Mouse (Mus musculus) MEL (cell line): ENCODE measurements around the gene Golph3l. TPM values are rescaled to one million over a fixed set of nuclear protein-coding genes. Genes with fewer than 3 reads are reported as not detected.

Experiments
- DNase-seq: peaks from one replicate; pipeline ENCODE4 v3.0.0; 2011; ENCODE audit warnings: low read depth, low spot score
- H3K27ac ChIP-seq: 2 replicates; pipeline ENCODE4 v1.5.1; 2012; ENCODE audit warnings: low read depth, mild to moderate bottlenecking, control low read depth, low read length, moderate library complexity; ENCODE audit not compliant: control insufficient read depth
- H3K27me3 ChIP-seq, 2 experiments: fragments of 150-350 bp in 1 of 2; sonication (generic) in 1 of 2; 2 replicates each; pipeline ENCODE4 v1.6.1; 2012; ENCODE audit warnings: low read length in 2 of 2, mild to moderate bottlenecking in 2 of 2, improper control_type of control experiment in 1 of 2, moderate library complexity in 1 of 2; ENCODE audit not compliant: insufficient read depth in 2 of 2, control insufficient read depth in 1 of 2
- H3K36me3 ChIP-seq, 2 experiments: 2 replicates each; pipeline ENCODE4 v1.6.1; 2012 to 2014; ENCODE audit warnings: low read length in 2 of 2, improper control_type of control experiment in 1 of 2, inconsistent platforms in 1 of 2, mild to moderate bottlenecking in 1 of 2; ENCODE audit not compliant: insufficient read depth in 2 of 2, control insufficient read depth in 1 of 2
- H3K4me1 ChIP-seq, 2 experiments: fragments of 150-350 bp in 1 of 2; sonication (generic) in 1 of 2; 2 replicates each; pipeline ENCODE4 v1.6.1; 2012; ENCODE audit warnings: low read length in 2 of 2, improper control_type of control experiment in 1 of 2, mild to moderate bottlenecking in 1 of 2; ENCODE audit not compliant: insufficient read depth in 2 of 2, control insufficient read depth in 1 of 2
- H3K4me3 ChIP-seq, 2 experiments: fragments of 150-350 bp in 1 of 2; sonication (generic) in 1 of 2; 2 replicates each; pipeline ENCODE4 v1.5.1; 2012; ENCODE audit warnings: low read depth in 2 of 2, low read length in 2 of 2, mild to moderate bottlenecking in 2 of 2, moderate library complexity in 2 of 2, control low read depth in 1 of 2, improper control_type of control experiment in 1 of 2; ENCODE audit not compliant: control insufficient read depth in 1 of 2, insufficient read depth in 1 of 2
- H3K79me2 ChIP-seq: 2 replicates; pipeline ENCODE4 v1.6.1; 2012; ENCODE audit warnings: mild to moderate bottlenecking, low read length, moderate library complexity; ENCODE audit not compliant: control insufficient read depth, poor library complexity, insufficient read depth
- H3K9ac ChIP-seq: 2 replicates; pipeline ENCODE4 v1.6.1; 2012; ENCODE audit warnings: low read depth, mild to moderate bottlenecking, control low read depth, low read length, moderate library complexity; ENCODE audit not compliant: control insufficient read depth, poor library complexity, severe bottlenecking
- H3K9me3 ChIP-seq: fragments of 150-350 bp; sonication (generic); replicated peaks from 2 replicates; pipeline ENCODE4 v1.6.1; 2012; ENCODE audit warnings: mild to moderate bottlenecking, low read length, improper control_type of control experiment, moderate library complexity; ENCODE audit not compliant: insufficient read depth
- BHLHE40 ChIP-seq: IDR thresholded peaks from 2 replicates; pipeline ENCODE4 v1.6.1; 2012; ENCODE audit warnings: low read depth, mild to moderate bottlenecking, inconsistent platforms, low read length, improper control_type of control experiment, borderline replicate concordance
- CTCF ChIP-seq, 3 experiments: IDR thresholded peaks in 2 of 3; conservative IDR thresholded peaks in 1 of 3; 2 replicates each; pipeline ENCODE4 v1.5.1; 2011 to 2012; ENCODE audit warnings: low read length in 3 of 3, low read depth in 2 of 3, mild to moderate bottlenecking in 2 of 3, improper control_type of control experiment in 1 of 3, inconsistent platforms in 1 of 3, mixed read lengths in 1 of 3, moderate library complexity in 1 of 3; ENCODE audit not compliant: control insufficient read depth in 1 of 3, insufficient read depth in 1 of 3, poor library complexity in 1 of 3, severe bottlenecking in 1 of 3
- GABPA ChIP-seq: IDR thresholded peaks from 2 replicates; pipeline ENCODE4 v1.6.1; 2012; ENCODE audit warnings: low read depth, mild to moderate bottlenecking, inconsistent platforms, low read length, improper control_type of control experiment, moderate library complexity
- KAT2A ChIP-seq: conservative IDR thresholded peaks from 2 replicates; pipeline ENCODE4 v1.6.1; 2012; ENCODE audit warnings: low read depth, low read length, improper control_type of control experiment, inconsistent platforms
- MAZ ChIP-seq: IDR thresholded peaks from 2 replicates; pipeline ENCODE4 v1.6.1; 2012; ENCODE audit warnings: low read depth, mild to moderate bottlenecking, inconsistent platforms, low read length, improper control_type of control experiment
- MYB ChIP-seq: IDR thresholded peaks from 2 replicates; pipeline ENCODE4 v1.6.1; 2011; ENCODE audit warnings: mild to moderate bottlenecking, low read depth, low read length, improper control_type of control experiment
- POLR2AphosphoS2 ChIP-seq: IDR thresholded peaks from 2 replicates; pipeline ENCODE4 v1.6.1; 2011; ENCODE audit warnings: low read length, improper control_type of control experiment
- POLR2AphosphoS5 ChIP-seq: IDR thresholded peaks from 2 replicates; pipeline ENCODE4 v1.6.1; 2012; ENCODE audit warnings: low read depth, borderline replicate concordance, mild to moderate bottlenecking, inconsistent platforms, low read length, moderate library complexity, mixed read lengths
- RCOR1 ChIP-seq: IDR thresholded peaks from 2 replicates; pipeline ENCODE4 v1.6.1; 2012; ENCODE audit warnings: low read depth, mild to moderate bottlenecking, inconsistent platforms, low read length, improper control_type of control experiment
- SIN3A ChIP-seq: IDR thresholded peaks from 2 replicates; pipeline ENCODE4 v1.6.1; 2012; ENCODE audit warnings: low read length, improper control_type of control experiment, inconsistent platforms
- TCF12 ChIP-seq: IDR thresholded peaks from 2 replicates; pipeline ENCODE4 v1.6.1; 2014; ENCODE audit warnings: low read depth, mild to moderate bottlenecking, inconsistent platforms, low read length, improper control_type of control experiment, moderate library complexity
- UBTF ChIP-seq: IDR thresholded peaks from 2 replicates; pipeline ENCODE4 v1.6.1; 2012; ENCODE audit warnings: low read depth, mild to moderate bottlenecking, inconsistent platforms, low read length, improper control_type of control experiment, moderate library complexity, borderline replicate concordance; ENCODE audit not compliant: insufficient read depth
- USF1 ChIP-seq: IDR thresholded peaks from 2 replicates; pipeline ENCODE4 v1.6.1; 2014; ENCODE audit warnings: low read depth, mild to moderate bottlenecking, inconsistent platforms, low read length, improper control_type of control experiment, moderate library complexity
- ZC3H11A ChIP-seq: IDR thresholded peaks from 2 replicates; pipeline ENCODE4 v1.6.1; 2012; ENCODE audit warnings: low read depth, mild to moderate bottlenecking, inconsistent platforms, low read length, improper control_type of control experiment
- ZKSCAN1 ChIP-seq: IDR thresholded peaks from 2 replicates; pipeline ENCODE4 v1.6.1; 2012; ENCODE audit warnings: low read depth, mild to moderate bottlenecking, inconsistent platforms, low read length, improper control_type of control experiment, moderate library complexity
- ZMIZ1 ChIP-seq: IDR thresholded peaks from 2 replicates; pipeline ENCODE4 v1.6.1; 2012; ENCODE audit warnings: low read depth, mild to moderate bottlenecking, inconsistent platforms, low read length, improper control_type of control experiment, moderate library complexity
- polyA plus RNA-seq, 2 experiments: library from polyadenylated mRNA; stranded (reverse) in 1 of 2; unstranded in 1 of 2; fragments of >175 nt in 1 of 2; fragments of >200 nt in 1 of 2; gene quantifications; 2 replicates each; pipeline versions ENCODE4 v1.2.1 to v1.2.4; 2012; ENCODE audit warnings: low replicate concordance in 2 of 2, low read depth in 1 of 2; ENCODE audit not compliant: insufficient read length in 2 of 2, insufficient read depth in 1 of 2, missing spikeins in 1 of 2
- total RNA-seq: library from RNA; depleted of rRNA; stranded (reverse); fragments of 300-350 nt; gene quantifications from 2 replicates; pipeline ENCODE4 v1.2.3, GENCODE M21; 2012

Golph3l gene
- total and polyA plus RNA-seq, 3 experiments, result 43.8 to 45.1 TPM; not detected in 1

DNA sequence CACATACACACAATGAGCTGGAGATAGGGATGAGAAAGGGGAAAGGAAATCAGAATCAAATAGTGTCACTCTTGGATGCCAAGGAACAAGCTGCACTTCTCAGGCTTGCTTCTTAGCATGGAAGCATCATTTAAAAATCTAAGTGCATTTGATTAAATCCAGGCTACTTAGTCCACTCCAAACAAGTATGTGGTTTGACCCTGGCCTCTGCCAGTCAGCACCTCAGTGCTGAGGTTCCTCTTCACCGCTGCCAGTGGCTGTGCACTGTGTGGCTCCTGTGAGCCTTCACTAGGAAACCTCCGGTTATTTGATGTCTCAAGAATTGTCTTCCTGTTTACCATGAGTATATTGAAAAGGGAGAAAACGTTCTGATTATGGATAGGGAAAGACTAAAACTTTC is 42.1 kb downstream of the Golph3l start:
- Histone ChIP-seq H3K27me3 (no peaks in the 10 kb centered on the region), H3K9me3 (no peaks in the 10 kb centered on the region), H3K79me2 (peaks cover 15% of the 10 kb centered on the region), H3K36me3 (peaks cover 9 to 61% of the 10 kb centered on the region in 2 experiments), H3K27ac (no peak overlapping the region), H3K9ac (no peak overlapping the region), H3K4me1 (peaks cover 4 to 6% of the 10 kb centered on the region in 2 experiments), H3K4me3 (no peak overlapping the region)
- DNase-seq, result no peak
- TF ChIP-seq USF1 (no peak), BHLHE40 (no peak), TCF12 (no peak), POLR2AphosphoS2 (no peak), KAT2A (no peak), RCOR1 (no peak), CTCF (IDR thresholded peaks at IDR 0.05 in 2 of 3, conservative IDR thresholded peaks at IDR 0.05 in 1 of 3; ENCODE audit: control insufficient read depth in 1 of 3, insufficient read depth in 1 of 3, low read depth in 2 of 3, low read length in 3 of 3, poor library complexity in 1 of 3, severe bottlenecking in 1 of 3) (no peak), MYB (no peak), SIN3A (no peak), POLR2AphosphoS5 (no peak), ZKSCAN1 (no peak)

DNA sequence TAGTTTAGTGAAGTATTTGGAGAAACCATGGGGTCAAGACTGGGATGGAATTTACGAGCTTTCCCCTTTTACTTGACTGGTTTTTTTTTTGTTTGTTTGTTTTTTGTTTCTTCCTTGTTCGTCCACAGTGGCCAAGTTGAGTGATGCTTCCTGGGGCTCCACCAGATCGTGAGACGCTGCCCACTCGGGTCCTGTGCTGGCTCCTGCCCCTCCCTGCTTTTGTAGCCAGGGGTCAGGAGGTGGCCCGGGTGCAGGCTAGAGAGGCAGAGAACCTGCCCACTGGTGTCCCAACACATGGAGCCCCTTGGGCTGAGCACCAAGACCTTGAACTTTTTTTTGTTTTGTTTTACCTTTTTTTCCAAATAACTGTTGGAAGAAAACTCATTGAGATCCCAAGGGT is 42.6 kb downstream of the Golph3l start:
- H3K4me1 ChIP-seq, result peaks cover 0 to 1% of the 10 kb centered on the region in 2 experiments; a peak in 1 of 4 replicates
- no peak for TF ChIP-seq ZC3H11A
- no peak for TF ChIP-seq CTCF (IDR thresholded peaks at IDR 0.05 in 2 of 3, conservative IDR thresholded peaks at IDR 0.05 in 1 of 3; ENCODE audit: control insufficient read depth in 1 of 3, insufficient read depth in 1 of 3, low read depth in 2 of 3, low read length in 3 of 3, poor library complexity in 1 of 3, severe bottlenecking in 1 of 3)
- no peak for TF ChIP-seq BHLHE40
- TF ChIP-seq TCF12, result no peak
- no peak for TF ChIP-seq GABPA
- TF ChIP-seq USF1, result no peak
- no peak for TF ChIP-seq ZMIZ1
- no peak for TF ChIP-seq UBTF
- TF ChIP-seq MAZ, result no peak
- no peak overlapping the region for H3K9ac ChIP-seq
- H3K9me3 ChIP-seq, result no peaks in the 10 kb centered on the region
- no peak for DNase-seq
- peaks cover 10% of the 10 kb centered on the region for H3K79me2 ChIP-seq
- H3K27me3 ChIP-seq, result no peaks in the 10 kb centered on the region
- H3K36me3 ChIP-seq, result peaks cover 4 to 60% of the 10 kb centered on the region in 2 experiments
- no peak overlapping the region for H3K4me3 ChIP-seq
- H3K27ac ChIP-seq, result no peak overlapping the region
